Mouse (Mus musculus): ENCODE measurements around the gene Agr3. TPM values are rescaled to one million over a fixed set of nuclear protein-coding genes. Genes with fewer than 3 reads are reported as not detected.

Agr3 gene
- polyA plus RNA-seq, 1 experiment from 2014 or later = not detected

- no peak overlapping the region for H3K4me3 ChIP-seq
- DNase-seq (ENCODE audit: low spot score) = no peak
- no peaks in the 10 kb centered on the region for H3K9me3 ChIP-seq (replicated peaks)
- peaks cover 26% of the 10 kb centered on the region for H3K4me1 ChIP-seq
- no peaks in the 10 kb centered on the region for H3K27me3 ChIP-seq (ENCODE audit: low read depth, poor library complexity, severe bottlenecking)
- no peak overlapping the region for H3K27ac ChIP-seq (replicated peaks)
- H3K36me3 ChIP-seq = no peaks in the 10 kb centered on the region
These were observed 68.7 kb downstream of the Agr3 start for GRCm38 (mm10) chr12:35994098-35994497.

GRCm38 (mm10) chr12:35995799-35996198 is 70.4 kb downstream of the Agr3 start:
- Histone ChIP-seq H3K27ac (replicated peaks) (no peak overlapping the region), H3K36me3 (no peaks in the 10 kb centered on the region), H3K27me3 (ENCODE audit: low read depth, poor library complexity, severe bottlenecking) (no peaks in the 10 kb centered on the region), H3K4me3 (no peak overlapping the region), H3K4me1 (peaks cover 26% of the 10 kb centered on the region), H3K9me3 (replicated peaks) (no peaks in the 10 kb centered on the region)
- no peak for DNase-seq (ENCODE audit: low spot score)
- WGBS = 30% methylated on average over 5 of the region's 5 CpGs

Other genes starting within 250 kb of the Agr3 start
- 0.40 TPM in 1 of 2 replicates, not detected in the other for gene Agr2, start 67.3 kb downstream of the Agr3 start, polyA plus RNA-seq (2016; fragmentation: Nextera tagmentation; extraction: Ambion mirVana)
- gene Tspan13, start 116.9 kb downstream of the Agr3 start, polyA plus RNA-seq (2016; fragmentation: Nextera tagmentation; extraction: Ambion mirVana) = 198 and 207 TPM in 2 replicates
- 21.1 and 22.0 TPM in 2 replicates for gene Ankmy2, start 231.5 kb downstream of the Agr3 start, polyA plus RNA-seq (2016; fragmentation: Nextera tagmentation; extraction: Ambion mirVana)
- gene Bzw2, start 232.5 kb downstream of the Agr3 start, polyA plus RNA-seq (2016; fragmentation: Nextera tagmentation; extraction: Ambion mirVana) = 244 and 258 TPM in 2 replicates

Measured in midbrain, embryonic 10.5 days (tissue).